Mouse (Mus musculus) hematopoietic stem cell, adult 5-6 weeks (primary cell): ENCODE results near the gene Tmem231. TPM values are rescaled to one million over a fixed set of nuclear protein-coding genes. Genes with fewer than 3 reads are reported as not detected.
"Not testable (repeated sequence)": the region's sequence is repeated elsewhere in the genome, so short reads cannot be mapped to it uniquely, and the experiment has no call there.

ENCODE experiments used
- ATAC-seq, 2 experiments: fragments of 125-278 bp in 1 of 2; replicated peaks in 1 of 2; 2 replicates each; pipeline ENCODE4 v1.8.0; 2016 to 2017; ENCODE audit warnings: inconsistent platforms in 2 of 2, mild to moderate bottlenecking in 2 of 2, moderate number of reproducible peaks in 2 of 2, low read depth in 1 of 2, moderate TSS enrichment in 1 of 2; ENCODE audit not compliant: low FRiP score in 2 of 2, poor library complexity in 2 of 2, severe bottlenecking in 2 of 2, insufficient read depth in 1 of 2, low TSS enrichment in 1 of 2
- total RNA-seq: library from RNA; stranded (forward); fragments of 172-1452, 232-1000 nt; gene quantifications from 2 replicates; pipeline ENCODE4 v1.2.3, GENCODE M21; 2017

Gene Tmem231
- total RNA-seq, 1 experiment from 2014 or later: 4.6 TPM

DNA sequence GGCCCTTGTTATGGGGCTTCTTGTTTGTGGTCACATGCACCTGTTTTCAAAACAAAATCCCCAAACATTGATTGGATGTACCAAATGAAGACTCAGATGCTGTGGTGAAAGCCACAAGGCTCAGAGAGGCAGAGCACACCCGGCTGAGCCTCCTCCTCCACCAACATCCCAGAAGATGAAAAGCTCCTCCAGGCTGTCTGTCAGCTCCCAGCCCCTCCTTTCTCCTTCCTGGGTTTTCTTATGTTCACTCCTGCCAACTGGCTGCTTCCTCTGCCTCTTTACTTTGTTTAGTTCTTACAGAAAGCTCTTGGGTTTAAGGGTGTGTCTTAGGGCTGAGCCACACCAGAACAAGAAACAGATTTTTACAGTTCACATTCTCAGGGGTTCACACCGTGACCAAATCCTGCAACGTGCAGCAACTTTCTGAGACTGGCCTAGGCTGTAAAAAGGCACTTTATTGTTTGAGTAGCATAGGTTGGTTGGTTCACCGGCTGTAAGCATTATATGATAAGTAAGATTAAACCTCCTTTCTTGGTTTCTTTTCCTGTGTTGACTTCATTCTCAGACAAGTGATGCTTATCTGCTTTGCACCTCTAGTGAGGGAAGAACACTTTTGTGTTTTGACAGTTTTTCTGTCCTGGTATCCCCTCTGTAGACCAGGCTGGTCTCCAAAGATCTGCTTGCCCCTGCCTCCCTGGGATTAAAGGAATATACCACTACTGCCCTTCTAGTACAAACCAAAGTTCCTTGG lies 21.3 kb upstream of the Tmem231 start:
- no peak for ATAC-seq

DNA sequence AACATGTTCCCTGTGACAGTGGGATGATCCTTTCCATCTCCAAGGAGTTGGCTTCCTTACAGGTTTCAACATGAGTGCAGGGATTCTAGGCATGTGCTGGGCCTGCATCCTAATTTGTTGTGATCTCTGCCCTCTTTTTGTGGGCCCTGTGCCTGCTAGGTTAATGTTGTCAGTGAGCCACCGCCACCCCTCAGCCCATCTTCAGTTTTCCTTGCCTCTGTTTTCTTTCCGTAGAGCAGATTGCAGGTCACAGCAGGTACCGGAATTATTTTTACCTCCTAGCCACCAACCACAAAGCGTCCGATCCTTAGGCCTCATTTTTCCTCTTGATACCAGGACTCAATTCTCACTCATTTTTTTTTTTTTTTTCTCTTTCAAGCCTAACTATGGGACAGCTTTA lies 18.3 kb upstream of the Tmem231 start:
- ATAC-seq: no peak

DNA sequence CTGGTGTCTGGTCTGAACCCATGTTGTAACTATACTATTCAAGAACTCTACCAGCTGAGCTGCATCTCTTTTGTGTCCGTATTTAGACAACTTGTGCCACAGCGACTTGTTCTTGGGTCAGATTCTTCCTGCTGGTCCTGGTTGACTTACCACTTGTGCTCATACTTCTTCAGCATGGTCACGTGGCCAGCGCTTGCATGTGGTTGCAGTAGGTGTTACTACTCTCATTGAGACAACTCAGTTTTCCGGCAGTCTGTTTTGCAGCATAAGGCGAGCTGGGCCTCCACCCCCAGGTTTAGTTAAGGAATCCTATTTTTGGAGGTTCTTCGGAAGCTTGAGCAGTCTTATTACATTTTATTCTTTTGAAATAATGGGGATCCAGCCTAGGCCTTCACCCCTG lies 17.6 kb upstream of the Tmem231 start:
- ATAC-seq: no peak

DNA sequence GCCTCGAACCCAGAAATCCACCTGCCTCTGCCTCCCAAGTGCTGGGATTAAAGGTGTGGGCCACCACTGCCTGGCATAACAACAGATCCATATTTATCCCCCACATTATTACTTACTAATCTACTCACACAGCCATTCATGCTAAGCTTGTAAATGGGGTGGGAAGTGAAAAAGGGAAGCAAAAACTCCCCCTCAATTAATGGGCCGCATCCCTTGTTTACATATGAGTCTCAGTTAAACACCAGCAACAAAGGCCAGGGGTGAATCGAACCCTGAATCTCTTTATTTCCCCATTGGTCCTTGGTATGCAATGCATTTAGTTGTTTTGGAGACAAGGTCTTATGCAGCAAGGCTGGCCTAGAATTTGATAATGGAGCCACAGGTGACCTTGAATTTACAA lies 17.2 kb upstream of the Tmem231 start:
- ATAC-seq: no peak

DNA sequence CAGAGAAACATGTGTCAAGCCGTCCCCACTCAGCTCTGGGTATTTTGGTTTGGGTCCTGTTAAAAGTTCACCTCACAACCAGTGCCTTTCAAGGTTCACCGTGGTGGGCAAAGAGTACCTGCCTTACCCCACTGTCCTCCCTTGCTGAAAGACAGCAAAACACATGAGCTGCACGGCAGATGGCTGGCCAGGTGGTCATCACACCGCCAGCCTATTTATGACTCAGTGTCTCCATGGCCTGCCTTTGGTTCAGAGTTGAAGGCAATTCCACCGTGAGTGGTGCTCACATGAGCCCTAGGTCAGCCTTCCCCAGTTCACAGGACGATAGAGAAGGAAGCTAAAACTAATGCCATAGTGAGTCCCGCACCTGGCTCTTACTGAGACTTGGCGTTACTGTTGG lies 14.3 kb upstream of the Tmem231 start:
- no peak for ATAC-seq

DNA sequence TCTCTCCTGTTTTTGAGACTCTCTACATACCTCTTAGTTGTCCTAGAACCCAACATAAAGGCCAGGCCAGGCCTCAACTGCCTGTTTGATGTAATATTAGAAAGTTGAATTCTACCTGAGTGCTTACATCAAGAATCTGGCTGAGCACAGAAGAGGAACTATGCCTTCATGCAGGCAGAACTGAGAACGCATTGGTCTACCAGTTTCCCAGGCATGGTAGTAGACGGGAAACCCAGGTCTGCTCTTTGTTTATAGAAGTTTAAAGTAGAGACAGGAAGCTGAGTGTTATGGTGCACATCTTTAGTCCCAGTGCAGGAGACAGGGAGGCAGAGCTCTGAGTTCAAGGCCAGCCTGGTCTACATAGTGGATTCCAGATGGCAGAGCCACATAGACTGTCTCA lies 13.5 kb upstream of the Tmem231 start:
- no peak for ATAC-seq

DNA sequence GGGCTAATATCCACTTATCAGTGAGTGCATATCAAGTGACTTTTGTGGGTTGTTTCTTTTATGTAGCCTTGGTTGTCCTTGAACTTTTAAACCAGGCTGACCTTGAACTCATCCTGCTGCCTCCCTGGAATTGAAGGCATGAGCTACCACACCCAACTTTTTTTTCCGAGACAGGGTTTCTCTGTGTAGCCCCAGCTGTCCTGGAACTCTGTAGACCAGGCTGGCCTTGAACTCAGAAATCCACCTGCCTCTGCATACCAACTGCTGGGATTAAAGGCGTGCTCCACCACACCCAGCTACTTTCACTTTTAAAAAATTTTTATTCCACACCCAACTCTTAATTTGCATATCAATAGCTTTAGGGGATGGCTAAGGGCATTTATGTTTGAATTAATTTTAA lies 9.9 kb upstream of the Tmem231 start:
- no peak for ATAC-seq

DNA sequence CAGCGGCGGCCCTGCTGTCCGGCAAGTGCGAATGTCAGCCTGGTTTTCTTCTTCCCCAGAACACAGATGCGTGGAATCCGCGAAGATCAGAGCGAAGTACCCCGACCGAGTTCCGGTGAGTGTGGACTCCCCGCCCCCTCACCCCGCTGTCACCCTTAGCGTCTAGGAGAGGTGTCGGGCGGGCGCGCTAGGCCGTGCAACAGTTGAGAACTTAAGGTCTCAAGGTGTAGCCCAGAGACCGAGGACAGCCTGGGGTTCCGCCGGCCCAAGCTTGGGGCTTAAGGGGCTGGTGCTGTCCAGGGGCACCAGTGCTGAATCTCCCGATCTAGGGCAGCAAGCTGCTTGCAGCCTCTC lies 7.4 kb upstream of the Tmem231 start:
- ATAC-seq: peak; percentile 44 to 49

DNA sequence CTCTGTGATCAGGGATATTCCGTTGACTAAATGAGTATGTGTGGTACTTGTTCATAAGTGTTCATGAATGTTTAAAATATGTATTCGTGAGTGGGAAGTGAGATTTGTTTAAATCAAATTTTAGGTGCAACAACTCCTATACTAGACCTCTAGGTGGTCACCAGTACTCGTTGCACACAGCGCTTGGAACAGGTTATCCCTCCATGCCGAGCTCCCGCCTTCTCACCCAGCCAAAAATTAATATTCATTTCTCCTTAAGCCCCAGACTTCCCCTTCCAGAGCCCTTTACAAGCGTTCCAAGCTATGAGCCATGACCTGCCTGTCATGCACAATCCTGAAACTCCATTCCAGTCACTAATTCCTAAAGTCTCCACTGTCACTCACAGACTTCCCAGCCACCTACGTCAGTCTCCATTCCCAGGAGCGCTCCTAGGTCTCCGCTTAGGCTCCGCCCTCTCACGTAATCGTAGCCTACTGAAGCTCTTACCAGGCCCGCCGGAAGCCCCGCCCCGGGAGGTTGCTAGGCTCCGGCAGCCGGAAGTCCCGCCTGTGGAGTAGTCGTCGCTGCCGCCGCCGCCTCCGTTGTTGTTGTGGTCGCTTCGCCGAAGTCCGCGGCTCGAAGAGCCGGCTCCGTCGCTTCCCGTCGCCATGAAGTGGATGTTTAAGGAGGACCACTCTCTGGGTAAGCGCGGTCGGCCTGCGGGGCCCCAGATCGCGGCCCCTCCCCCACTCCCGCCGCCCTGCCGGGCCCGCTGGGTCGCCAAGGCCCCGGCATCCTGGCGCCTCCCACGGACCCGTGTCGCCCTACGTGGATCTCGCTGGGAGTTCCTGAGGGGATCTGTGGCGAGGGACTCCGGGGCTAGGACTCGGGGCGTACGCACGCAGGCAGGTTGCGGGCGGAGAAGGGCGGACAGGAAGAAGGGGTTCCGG lies 6.8 kb upstream of the Tmem231 start, which contains the start of gene Gabarapl2:
TSS of gene Gabarapl2 (plus strand) at position 533 of the 930 bp plus-strand sequence.
- ATAC-seq: peak; percentile 92 to 94

DNA sequence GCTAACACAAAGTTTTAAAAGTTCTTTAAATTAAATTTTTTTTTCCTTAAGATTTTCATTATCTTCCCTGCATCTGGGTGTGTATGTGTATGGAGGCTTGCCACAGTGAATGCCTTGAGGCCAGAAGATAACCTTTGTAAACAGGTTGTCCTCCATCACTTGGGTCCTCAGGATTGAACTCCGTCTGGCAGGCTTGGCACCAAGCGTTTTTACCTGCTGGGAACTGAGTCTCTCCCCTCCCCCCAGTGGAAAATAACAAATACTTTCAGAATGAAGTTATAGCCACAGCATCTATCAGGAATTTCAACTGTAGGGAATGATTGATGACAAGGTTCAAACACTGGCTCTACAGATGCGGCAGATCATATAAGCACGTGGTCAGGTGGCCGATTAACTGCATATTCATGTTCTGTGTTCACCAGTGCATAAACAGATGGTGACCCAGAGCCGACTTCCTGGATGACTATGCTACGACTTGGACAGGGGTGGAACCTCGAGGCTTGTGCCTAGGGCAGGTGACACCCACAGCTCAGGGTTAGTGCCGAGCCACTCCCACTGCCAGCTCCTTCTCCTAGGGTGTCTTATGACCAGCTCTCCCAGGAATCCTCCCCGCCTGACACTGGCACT lies 5.9 kb upstream of the Tmem231 start:
- peak; percentile 74 to 78 for ATAC-seq

DNA sequence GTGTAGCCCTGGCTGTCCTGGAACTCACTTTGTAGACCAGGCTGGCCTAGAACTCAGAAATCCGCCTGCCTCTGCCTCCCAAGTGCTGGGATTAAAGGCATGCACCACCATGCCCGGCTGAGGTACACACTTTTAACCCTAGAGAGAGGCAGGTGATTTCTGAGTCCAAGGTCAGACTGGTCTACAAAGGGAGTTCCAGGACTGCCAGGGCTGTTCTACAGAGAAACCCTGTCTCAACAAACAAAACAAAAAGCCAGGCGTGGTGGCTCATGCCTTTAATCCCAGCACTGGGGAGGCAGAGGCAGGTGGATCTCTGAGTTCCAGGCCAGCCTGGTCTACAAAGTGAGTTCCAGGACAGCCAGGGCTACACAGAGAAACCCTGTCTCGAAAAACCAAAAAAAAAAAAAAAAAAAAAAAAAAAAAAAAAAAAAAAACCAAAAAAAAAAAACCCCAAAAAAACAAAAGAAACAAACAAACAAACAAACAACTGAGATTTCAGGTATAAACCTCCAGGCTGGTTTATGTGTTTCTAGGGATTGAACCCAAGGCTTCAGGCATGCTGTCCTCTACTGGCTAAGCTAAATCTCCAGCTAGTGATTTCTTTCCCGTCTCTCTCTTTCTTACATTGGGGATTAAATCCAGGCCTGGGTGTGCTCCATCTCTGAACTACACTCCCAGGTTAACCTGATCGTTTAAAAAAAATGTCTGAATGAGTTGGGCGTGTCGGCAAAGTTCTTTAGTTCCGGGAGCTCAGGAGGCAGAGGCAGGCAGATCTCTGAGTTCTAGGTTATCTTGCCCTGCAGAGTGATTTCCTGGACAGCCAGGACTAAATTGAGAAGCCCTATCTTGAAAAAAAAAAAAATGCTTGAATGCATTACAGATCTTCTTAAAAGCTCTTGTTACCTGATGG lies 4.7 kb upstream of the Tmem231 start:
- ATAC-seq: not testable (repeated sequence)

DNA sequence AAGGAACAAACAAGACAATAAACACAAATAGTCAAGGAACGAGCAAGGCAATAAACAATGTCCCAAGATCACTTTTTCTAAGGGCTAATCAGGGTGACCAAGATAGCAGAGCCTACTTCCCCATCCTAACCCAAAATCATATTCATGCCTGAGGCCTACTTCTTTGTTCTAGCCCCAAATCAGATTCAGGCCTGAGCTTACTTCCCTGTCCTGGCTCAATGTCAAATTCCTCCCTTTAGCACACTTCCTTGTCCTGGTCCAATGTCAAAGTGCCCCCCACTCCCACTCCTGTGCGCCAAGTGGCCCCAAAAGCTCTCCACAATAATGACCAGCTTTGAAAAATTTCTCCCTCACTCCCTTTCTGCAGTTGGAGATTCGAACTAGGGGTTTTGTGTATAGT lies 3.5 kb upstream of the Tmem231 start:
- no peak for ATAC-seq

DNA sequence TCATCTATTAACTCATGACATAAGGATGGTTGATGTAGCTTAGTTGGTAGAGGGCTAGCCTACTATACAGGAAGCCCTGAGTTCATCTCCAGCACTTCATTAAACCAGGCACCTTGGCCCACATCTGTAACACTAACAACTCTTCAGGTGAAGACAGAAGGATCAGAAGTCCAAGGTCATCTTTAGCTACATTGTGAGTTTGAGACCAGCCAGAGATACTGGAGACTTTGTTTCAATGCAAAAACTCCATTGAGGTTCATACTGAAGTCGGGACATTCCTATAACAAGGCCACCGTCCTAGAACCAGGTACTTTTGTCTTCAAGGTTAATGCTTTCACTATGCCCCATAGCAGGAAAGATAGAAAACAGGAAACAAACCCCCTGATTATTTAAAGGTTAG lies 520 bp upstream of the Tmem231 start:
- ATAC-seq: no peak

DNA sequence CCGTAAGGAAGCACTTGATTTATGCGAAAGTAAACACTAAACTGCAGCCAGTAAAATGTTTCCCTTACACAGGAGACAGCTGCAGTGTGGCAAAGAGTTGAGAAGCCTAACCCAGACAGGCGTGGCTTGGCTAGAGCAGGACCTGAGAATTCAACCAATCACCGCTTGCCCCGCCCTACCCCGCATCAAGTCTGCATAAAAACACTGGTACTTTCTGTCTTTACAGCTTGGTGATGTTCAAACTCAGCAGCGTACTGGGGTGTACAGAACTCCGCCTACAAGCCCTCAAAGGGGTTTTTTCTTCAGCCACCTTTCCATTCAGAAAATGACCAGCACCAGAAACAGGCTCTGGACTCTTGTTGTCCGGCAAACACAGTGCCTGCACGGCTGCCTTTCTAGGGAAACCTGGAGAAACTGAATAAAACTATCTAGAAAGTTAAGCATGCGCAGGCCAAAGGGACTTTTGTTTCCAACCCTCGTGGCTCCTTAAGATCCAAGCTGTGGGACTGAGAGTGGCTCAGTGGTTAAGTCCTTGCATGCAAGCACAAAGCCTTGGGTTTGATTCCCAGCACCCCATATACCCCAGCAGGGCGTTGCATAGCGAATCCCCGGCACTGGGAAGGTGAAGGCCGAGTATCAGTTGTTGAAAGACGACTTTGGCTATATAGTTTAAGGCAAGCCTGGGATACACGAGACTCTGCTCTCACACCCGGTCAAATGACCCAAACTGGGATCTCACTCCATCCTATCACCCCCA lies 923 bp downstream of the Tmem231 start:
- ATAC-seq: peak; percentile 65 to 69

DNA sequence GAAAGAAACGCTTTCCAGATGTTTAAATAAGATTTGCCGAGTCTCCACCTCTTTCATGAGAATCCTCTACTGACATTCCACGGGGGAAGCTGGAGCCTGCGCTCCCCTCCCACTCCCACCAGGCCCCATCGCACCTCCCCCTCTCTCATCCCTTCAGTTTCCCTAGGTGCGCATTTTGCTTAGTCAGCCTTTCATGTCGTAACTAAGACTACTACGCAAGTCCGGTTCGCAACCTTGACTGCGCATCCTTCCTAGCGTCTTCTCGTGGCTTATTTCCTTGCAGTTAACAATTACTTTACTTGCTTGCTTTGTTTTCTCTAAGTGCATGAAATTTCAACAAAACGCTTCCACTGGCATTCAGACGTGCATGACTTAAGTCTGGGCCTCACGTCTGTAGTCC lies 2.0 kb downstream of the Tmem231 start:
- ATAC-seq: no peak

DNA sequence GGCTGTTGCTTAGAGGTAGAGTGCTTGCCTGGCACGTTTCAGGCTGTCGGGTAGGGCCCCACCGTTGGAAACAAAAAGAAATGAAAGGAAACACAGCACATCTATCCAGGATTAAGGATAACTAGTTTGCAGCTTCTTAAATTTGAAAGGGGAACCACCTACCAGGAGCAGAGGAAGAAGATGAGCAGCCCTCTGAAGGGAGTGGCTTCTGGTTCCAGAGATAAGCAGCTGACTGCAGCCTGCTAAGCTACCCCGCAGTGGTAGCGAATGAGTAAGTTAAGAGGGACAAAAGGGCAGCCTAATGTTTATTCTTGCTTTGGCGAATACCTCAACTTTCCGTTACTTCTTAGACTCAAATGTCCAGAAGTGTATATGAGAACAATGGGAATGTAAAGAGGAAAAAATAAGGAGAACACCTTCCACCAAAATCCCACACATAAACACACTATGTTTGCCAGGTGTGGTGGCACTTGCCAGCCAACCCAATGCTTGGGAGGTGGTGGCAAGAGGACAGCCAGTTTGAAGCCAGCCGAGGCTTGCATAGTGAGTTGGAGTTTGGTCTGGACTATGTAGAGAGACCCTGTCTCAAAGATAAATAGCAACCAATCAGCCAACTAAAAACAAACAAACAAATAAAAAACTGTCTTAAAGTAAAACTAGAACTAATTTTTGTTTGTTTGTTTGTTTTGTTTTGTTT lies 3.9 kb downstream of the Tmem231 start:
- no peak for ATAC-seq
